Mouse (Mus musculus) forebrain, embryonic 14.5 days (tissue): ENCODE data around the gene Nphp3. TPM values are rescaled to one million over a fixed set of nuclear protein-coding genes. Genes with fewer than 3 reads are reported as not detected.

Experiments
- ATAC-seq: fragments of 200-750 bp; cut with Nextera tagmentation; 2 replicates; pipeline ENCODE4 v1.8.0; 2017; ENCODE audit warnings: mild to moderate bottlenecking, moderate library complexity
- DNase-seq: peaks from one replicate; pipeline ENCODE4 v3.0.0-alpha.2; 2015; ENCODE audit warnings: low spot score
- H3K27ac ChIP-seq: fragments of 300-500 bp; sonication (generic); 2 replicates; pipeline ENCODE4 v1.5.1; 2014; ENCODE audit warnings: low read depth, mild to moderate bottlenecking, control low read depth, low read length, moderate library complexity
- H3K27me3 ChIP-seq: fragments of 300-500 bp; sonication (generic); replicated peaks from 2 replicates; pipeline ENCODE4 v1.6.1; 2014; ENCODE audit warnings: low read length, control low read depth, mixed read lengths; ENCODE audit not compliant: control insufficient read depth, insufficient read depth
- H3K36me3 ChIP-seq: fragments of 300-500 bp; sonication (generic); 2 replicates; pipeline ENCODE4 v1.6.1; 2014; ENCODE audit warnings: low read length, control low read depth; ENCODE audit not compliant: control insufficient read depth, insufficient read depth
- H3K4me1 ChIP-seq: fragments of 300-500 bp; sonication (generic); 2 replicates; pipeline ENCODE4 v1.6.1; 2014; ENCODE audit warnings: antibody characterized with exemption, low read length, control low read depth; ENCODE audit not compliant: control insufficient read depth, insufficient read depth
- H3K4me2 ChIP-seq: fragments of 300-500 bp; sonication (generic); 2 replicates; pipeline ENCODE4 v1.6.1; 2014; ENCODE audit warnings: mild to moderate bottlenecking, control low read depth, low read length
- H3K4me3 ChIP-seq: fragments of 300-500 bp; sonication (generic); 2 replicates; pipeline ENCODE4 v1.5.1; 2014; ENCODE audit warnings: low read depth, low read length, control low read depth
- H3K9ac ChIP-seq: fragments of 300-500 bp; sonication (generic); 2 replicates; pipeline ENCODE4 v1.6.1; 2014; ENCODE audit warnings: mild to moderate bottlenecking, low read length, control low read depth, moderate library complexity
- H3K9me3 ChIP-seq: fragments of 300-500 bp; sonication (generic); replicated peaks from 2 replicates; pipeline ENCODE4 v1.6.1; 2016; ENCODE audit warnings: low read length, control low read depth, mixed read lengths; ENCODE audit not compliant: control insufficient read depth
- WGBS: fragments of 180-500 bp; shearing (Covaris S2); extraction: QIAGEN DNeasy Blood & Tissue Kit; methylation state at CpG from one replicate; pipeline ENCODE4 v1.1.7; 2014; 5-methylcytosine and 5-hydroxymethylcytosine counted together
- polyA plus RNA-seq: library from polyadenylated mRNA; unstranded; fragments of >200 nt; fragmentation: Nextera tagmentation; extraction: Ambion mirVana; gene quantifications from 2 replicates; pipeline ENCODE4 v1.2.1, GENCODE M21; 2014

Nphp3 gene
- polyA plus RNA-seq, 1 experiment from 2014 or later: 1.9 TPM

- Histone ChIP-seq H3K9me3 (no peaks in the 10 kb centered on the region), H3K4me1 (no peaks in the 10 kb centered on the region), H3K36me3 (no peaks in the 10 kb centered on the region), H3K4me3 (no peak overlapping the region), H3K9ac (no peak overlapping the region), H3K27me3 (no peaks in the 10 kb centered on the region), H3K27ac (no peak overlapping the region), H3K4me2 (no peak overlapping the region)
- peak; percentile 51 for DNase-seq
- 48% methylated on average over 5 of the region's 5 CpGs for WGBS
- ATAC-seq: no peak
Measured at GRCm38 (mm10) chr9:104079379-104079778, 77.0 kb downstream of the Nphp3 start.

- H3K36me3 ChIP-seq: no peaks in the 10 kb centered on the region
- H3K9me3 ChIP-seq: no peaks in the 10 kb centered on the region
- H3K27me3 ChIP-seq: no peaks in the 10 kb centered on the region
- DNase-seq (no peak), ATAC-seq (no peak)
- no peak overlapping the region for H3K27ac ChIP-seq
- no peak overlapping the region for H3K4me2 ChIP-seq
- no peak overlapping the region for H3K9ac ChIP-seq
- H3K4me1 ChIP-seq: no peaks in the 10 kb centered on the region
- 83% methylated on average over 3 of the region's 3 CpGs for WGBS
- H3K4me3 ChIP-seq: no peak overlapping the region
Measured at GRCm38 (mm10) chr9:104080038-104080437, 77.7 kb downstream of the Nphp3 start.

DNA sequence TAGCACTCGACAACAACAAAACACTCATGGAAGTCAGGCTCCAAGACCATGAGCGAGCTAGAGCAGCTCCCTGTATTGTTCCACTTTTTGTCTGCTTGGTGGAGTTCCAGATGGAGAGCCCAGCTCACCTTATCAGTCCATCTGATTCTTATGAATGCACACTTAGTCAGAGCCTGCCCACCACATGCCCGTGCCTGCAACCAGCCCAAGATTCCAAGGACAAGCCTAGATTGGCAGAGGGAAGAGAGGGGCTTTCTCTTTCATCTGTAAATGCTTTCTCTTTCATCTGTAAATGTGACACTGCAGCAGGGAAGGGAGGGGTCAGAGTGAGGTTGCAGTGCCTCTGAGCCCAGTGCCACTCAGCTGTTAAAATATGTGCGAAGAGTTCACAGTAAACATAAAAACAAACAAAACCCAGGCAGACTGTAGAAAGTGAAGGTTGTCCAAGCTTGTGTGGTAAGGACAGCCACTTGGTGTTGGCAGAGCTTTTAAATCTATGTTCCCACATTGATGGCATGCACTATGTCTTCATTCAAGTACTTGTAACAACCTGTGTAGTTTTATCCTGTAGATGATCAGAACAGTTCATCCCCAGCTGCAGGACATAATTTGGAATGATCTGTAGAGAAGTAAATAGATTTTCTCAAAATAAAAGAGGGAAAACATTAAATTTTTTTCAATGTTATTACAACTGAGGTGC lies 83.5 kb downstream of the Nphp3 start:
- WGBS: 72% methylated on average over 4 of the region's 4 CpGs
- H3K27ac ChIP-seq: no peak overlapping the region
- H3K4me3 ChIP-seq: no peak overlapping the region
- no peaks in the 10 kb centered on the region for H3K9me3 ChIP-seq
- ATAC-seq: no peak
- no peaks in the 10 kb centered on the region for H3K27me3 ChIP-seq
- DNase-seq: no peak
- peaks cover 6% of the 10 kb centered on the region; the same call in 1 of the 2 replicates for H3K4me1 ChIP-seq
- no peak overlapping the region for H3K9ac ChIP-seq
- no peak overlapping the region for H3K4me2 ChIP-seq
- 0 out of 2 replicates have a peak, but pooled peaks cover 2% of the 10 kb centered on the region for H3K36me3 ChIP-seq

DNA sequence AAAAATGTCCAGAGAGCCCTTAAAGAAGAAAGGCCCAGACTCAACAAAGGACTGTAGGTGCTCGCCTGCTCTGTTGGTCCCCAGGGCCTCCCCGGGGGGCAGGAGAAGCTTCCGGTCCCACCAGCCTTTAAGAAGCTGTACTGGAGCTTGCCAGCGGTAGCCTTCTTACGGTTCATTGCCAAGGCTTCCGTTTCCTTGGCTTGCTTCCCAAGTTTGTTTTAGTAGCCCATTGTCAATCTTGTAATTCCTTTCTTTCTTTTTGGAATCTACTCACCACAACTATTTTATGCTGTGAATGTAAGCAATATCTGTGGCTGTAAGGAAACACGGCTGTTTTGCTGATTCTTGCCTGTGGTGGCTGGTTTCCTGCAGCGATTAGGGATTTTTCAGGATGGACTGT lies 86.2 kb downstream of the Nphp3 start:
- no peaks in the 10 kb centered on the region for H3K9me3 ChIP-seq
- H3K9ac ChIP-seq: no peak overlapping the region
- H3K36me3 ChIP-seq: 0 out of 2 replicates have a peak, but pooled peaks cover 2% of the 10 kb centered on the region
- no peaks in the 10 kb centered on the region for H3K27me3 ChIP-seq
- 32% methylated on average over 8 of the region's 8 CpGs for WGBS
- no peak overlapping the region for H3K4me3 ChIP-seq
- H3K27ac ChIP-seq: no peak overlapping the region
- DNase-seq: peak; percentile 66
- ATAC-seq: no peak
- H3K4me1 ChIP-seq: peaks cover 6% of the 10 kb centered on the region; the same call in 1 of the 2 replicates
- H3K4me2 ChIP-seq: no peak overlapping the region

DNA sequence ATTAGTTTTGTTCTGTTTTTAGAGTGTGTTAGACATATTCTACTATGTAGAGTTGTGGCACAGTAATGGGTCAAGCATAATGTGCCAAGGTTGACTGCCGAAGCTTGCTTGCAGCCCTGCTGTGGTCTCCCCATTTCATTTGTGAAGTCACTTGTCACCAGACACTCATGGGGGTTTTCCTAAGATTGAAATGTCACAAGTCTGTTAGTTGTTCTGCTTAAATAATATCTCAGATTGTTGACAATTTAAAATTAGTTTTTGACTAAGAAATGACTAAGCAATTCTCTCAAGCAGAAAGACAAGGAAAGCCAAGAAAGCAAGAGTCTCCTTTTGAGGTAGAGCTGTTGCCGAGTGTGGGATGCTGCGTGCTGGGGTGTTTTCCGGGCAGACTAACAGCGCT lies 90.6 kb downstream of the Nphp3 start:
- Histone ChIP-seq H3K36me3 (no peaks in the 10 kb centered on the region), H3K27me3 (no peaks in the 10 kb centered on the region), H3K4me1 (peaks cover 6% of the 10 kb centered on the region; the same call in 1 of the 2 replicates), H3K4me3 (no peak overlapping the region), H3K4me2 (no peak overlapping the region), H3K9ac (no peak overlapping the region), H3K27ac (no peak overlapping the region), H3K9me3 (no peaks in the 10 kb centered on the region)
- DNase-seq: no peak
- 97% methylated on average over 5 of the region's 5 CpGs for WGBS
- ATAC-seq: no peak

Other genes with a start within 250 kb of the Nphp3 start
- gene Tmem108, start 240.7 kb upstream of the Nphp3 start, polyA plus RNA-seq: 41.5 and 62.0 TPM in 2 replicates
- gene Gm28305, start 38.1 kb downstream of the Nphp3 start, polyA plus RNA-seq: not detected in 2 replicates
- 73.6 and 75.3 TPM in 2 replicates for gene Uba5, start 60.6 kb downstream of the Nphp3 start, polyA plus RNA-seq
- 7.4 and 8.1 TPM in 2 replicates for gene Acad11, start 60.8 kb downstream of the Nphp3 start, polyA plus RNA-seq
- 0.33 and 0.35 TPM in 2 replicates for gene Ackr4, start 124.4 kb downstream of the Nphp3 start, polyA plus RNA-seq